Mouse (Mus musculus) adrenal gland, adult (tissue): ENCODE data around the gene Ankrd11.

Experiments used
- DNase-seq, 2 experiments: peaks; one replicate each; pipeline ENCODE4 v3.0.0; 2022 to 2023; ENCODE audit warnings: low spot score in 1 of 2; ENCODE audit not compliant: inconsistent age in 2 of 2

Ankrd11 gene

GRCm38 (mm10) chr8:122852546-122852905 lies 189.6 kb downstream of the Ankrd11 start:
- peak in 1 of 2 experiments; percentile 22 for DNase-seq

GRCm38 (mm10) chr8:122851692-122852545 lies 190.2 kb downstream of the Ankrd11 start:
- DNase-seq = peak; percentile 51 to 73

GRCm38 (mm10) chr8:122850641-122851240 lies 191.3 kb downstream of the Ankrd11 start:
- DNase-seq = peak in 1 of 2 experiments; percentile 30

- no peak for DNase-seq
These were observed 192.7 kb downstream of the Ankrd11 start for GRCm38 (mm10) chr8:122849152-122849910.

GRCm38 (mm10) chr8:122847829-122848561 lies 194.1 kb downstream of the Ankrd11 start, which contains the start of gene Cdh15:
Cdh15 (plus strand) TSS chr8:122847966.
- DNase-seq = peak; percentile 35 to 73

GRCm38 (mm10) chr8:122845662-122846061 lies 196.4 kb downstream of the Ankrd11 start:
- peak in 1 of 2 experiments; percentile 42 for DNase-seq

- DNase-seq = no peak
These were observed 197.9 kb downstream of the Ankrd11 start for GRCm38 (mm10) chr8:122844161-122844560.

GRCm38 (mm10) chr8:122836696-122837095 lies 205.4 kb downstream of the Ankrd11 start:
- no peak for DNase-seq

- no peak for DNase-seq
These were observed 205.9 kb downstream of the Ankrd11 start for GRCm38 (mm10) chr8:122836199-122836598.

GRCm38 (mm10) chr8:122834971-122835370 lies 207.1 kb downstream of the Ankrd11 start:
- DNase-seq = peak; percentile 79 to 92

- DNase-seq = no peak
These were observed 207.7 kb downstream of the Ankrd11 start for GRCm38 (mm10) chr8:122834416-122834815.
